Mouse (Mus musculus) brain, embryonic 14.5 days (tissue): ENCODE data around the gene Litaf. TPM values are rescaled to one million over a fixed set of nuclear protein-coding genes. Genes with fewer than 3 reads are reported as not detected.
A peak's percentile ranks its signal among the peaks of the same experiment; 100 is the strongest.

Source experiments
- DNase-seq: peaks from one replicate; pipeline ENCODE4 v3.0.0-alpha.2; 2011; ENCODE audit warnings: low read depth
- CTCF ChIP-seq: fragments of 200-500 bp; IDR thresholded peaks from 2 replicates; pipeline ENCODE4 v1.5.1; 2012; ENCODE audit warnings: inconsistent platforms, mild to moderate bottlenecking, moderate library complexity, borderline replicate concordance; ENCODE audit not compliant: insufficient read depth, insufficient read length; ENCODE audit errors: extremely low read depth
- POLR2A ChIP-seq: fragments of 200-500 bp; IDR thresholded peaks from 2 replicates; pipeline ENCODE4 v1.6.1; 2012; ENCODE audit warnings: mild to moderate bottlenecking, inconsistent platforms, borderline replicate concordance; ENCODE audit not compliant: poor library complexity, insufficient read depth, insufficient read length, severe bottlenecking; ENCODE audit errors: extremely low read depth
- polyA plus RNA-seq: library from polyadenylated mRNA; depleted of rRNA; stranded (reverse); fragments of >200 nt; gene quantifications from 2 replicates; pipeline ENCODE4 v1.2.3, GENCODE M21; 2012

The Litaf gene
- polyA plus RNA-seq, 1 experiment, result 39.0 TPM

DNA sequence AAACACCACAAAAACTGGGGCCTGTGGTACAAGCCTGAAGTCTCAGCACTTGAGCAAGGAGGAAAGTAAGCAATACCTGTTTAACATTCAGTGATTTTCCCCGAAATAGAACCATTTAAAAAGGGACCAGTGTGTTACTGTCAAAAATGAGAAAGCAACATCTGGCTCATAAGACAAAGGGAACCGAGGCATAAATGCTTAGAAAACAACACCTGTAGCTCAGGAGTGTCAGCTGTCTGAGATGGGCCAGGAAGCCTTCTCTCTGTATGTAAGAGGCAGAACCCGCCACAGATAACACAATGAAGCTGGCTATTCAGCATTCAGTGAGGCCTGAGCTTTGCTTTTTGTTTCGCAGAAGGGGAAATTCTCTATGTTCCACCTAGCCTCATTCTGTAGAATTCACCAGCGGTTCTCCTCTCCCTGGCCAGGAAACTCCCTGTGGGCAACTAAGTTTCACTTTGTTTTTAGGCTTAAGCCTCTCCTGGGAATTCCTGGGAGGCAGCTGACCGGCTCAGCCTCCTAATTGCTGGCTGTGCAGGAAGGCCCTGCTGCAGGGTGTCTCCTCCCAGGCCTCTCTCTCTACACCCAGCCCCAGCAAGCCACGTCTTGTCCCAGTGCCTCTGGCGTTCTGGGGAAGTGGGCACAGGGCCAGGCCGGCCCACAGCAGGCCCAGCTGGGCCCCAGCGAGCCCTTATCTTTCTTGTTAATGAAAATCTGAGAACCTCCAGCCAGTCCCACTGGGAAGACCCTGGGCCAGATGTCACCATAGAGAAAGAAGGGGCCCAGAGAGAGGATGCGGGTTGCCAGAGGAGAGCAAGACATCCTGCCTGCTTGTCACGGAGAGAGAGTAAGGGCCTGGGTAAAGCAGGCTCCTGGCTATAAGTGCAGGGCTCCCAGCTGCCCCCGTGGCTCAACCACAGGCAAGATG lies 2.9 kb downstream of the Litaf start:
- peak; percentile 84 for DNase-seq
- TF ChIP-seq CTCF (no peak), POLR2A (no peak)

- no peak for TF ChIP-seq CTCF
- TF ChIP-seq POLR2A, result no peak
- DNase-seq, result no peak
These were observed 5.3 kb downstream of the Litaf start, which contains the start of gene Snn for GRCm38 (mm10) chr16:11060645-11061044. Gene Snn, plus strand, starts transcription at chr16:11060945.

DNA sequence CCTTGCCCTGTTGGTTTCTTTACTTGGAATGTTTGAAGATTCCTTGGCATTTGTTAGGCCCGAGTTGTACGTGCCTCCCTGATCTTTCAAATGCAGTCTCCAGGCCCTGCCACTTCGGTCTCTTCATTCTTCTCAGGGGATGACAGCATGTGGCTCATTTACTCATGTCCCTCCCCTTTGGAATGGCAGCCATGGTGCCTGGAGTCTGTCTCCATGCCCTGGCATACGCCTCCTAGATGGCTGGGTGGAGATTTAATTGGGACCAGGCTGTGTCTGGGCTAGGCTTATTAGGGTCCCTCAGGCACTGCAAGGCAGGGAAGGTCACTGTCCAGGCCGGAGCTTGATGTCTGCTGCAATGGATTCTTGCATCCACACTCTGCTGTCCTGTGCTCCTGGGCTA lies 10.0 kb downstream of the Litaf start:
- DNase-seq, result no peak
- TF ChIP-seq CTCF (no peak), POLR2A (no peak)

GRCm38 (mm10) chr16:11054871-11055270 lies 11.1 kb downstream of the Litaf start:
- DNase-seq, result no peak
- TF ChIP-seq POLR2A, result no peak
- no peak for TF ChIP-seq CTCF

GRCm38 (mm10) chr16:11054409-11054808 lies 11.5 kb downstream of the Litaf start:
- TF ChIP-seq CTCF (no peak), POLR2A (no peak)
- no peak for DNase-seq

DNA sequence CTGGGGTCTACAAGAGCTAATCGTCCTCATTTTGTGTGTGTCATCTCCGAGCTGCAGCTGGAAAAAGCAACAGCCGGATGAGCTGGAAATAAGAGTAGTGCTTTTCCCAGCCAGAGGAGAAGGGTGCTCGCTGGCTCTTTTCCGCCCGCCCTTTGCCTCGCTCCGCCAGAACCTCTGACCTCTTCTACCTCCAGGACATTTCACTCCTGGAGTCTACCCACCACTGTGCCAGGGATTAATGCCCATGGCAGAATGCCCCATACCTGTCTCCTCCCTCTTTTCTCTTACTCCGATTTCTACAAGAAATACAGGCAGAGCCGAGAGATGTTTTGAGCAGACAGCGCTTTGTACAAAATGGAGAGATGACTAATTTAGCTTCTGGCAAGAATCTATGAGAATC lies 14.8 kb downstream of the Litaf start:
- no peak for DNase-seq
- TF ChIP-seq CTCF (no peak), POLR2A (no peak)

DNA sequence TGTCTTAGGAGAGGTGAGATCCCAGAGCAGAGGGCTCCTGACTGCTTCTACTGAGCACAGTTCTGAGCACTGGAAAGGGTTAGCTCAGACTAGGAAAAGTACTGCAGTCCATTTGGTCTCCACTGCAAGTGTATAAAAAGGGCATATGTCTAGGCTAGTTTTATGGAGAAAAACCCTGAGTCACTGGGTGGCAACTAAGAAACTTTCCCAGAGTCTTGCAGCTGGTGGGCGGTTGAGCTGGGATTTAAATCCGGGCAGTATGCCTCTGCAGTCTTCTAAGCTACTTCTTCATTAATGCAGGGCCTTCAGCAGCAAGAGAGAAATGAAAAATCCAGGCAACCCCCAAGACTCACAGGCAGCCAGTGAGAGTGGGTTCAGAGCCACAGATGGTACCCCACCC lies 15.7 kb downstream of the Litaf start:
- no peak for TF ChIP-seq CTCF
- no peak for TF ChIP-seq POLR2A
- DNase-seq, result no peak

- no peak for DNase-seq
- no peak for TF ChIP-seq CTCF
- no peak for TF ChIP-seq POLR2A
These were observed 18.8 kb downstream of the Litaf start for GRCm38 (mm10) chr16:11047130-11047529.

- DNase-seq, result no peak
- TF ChIP-seq CTCF (no peak), POLR2A (no peak)
These were observed 19.5 kb downstream of the Litaf start for GRCm38 (mm10) chr16:11046437-11046836.

- no peak for DNase-seq
- TF ChIP-seq CTCF (no peak), POLR2A (no peak)
These were observed 22.7 kb downstream of the Litaf start for GRCm38 (mm10) chr16:11043239-11043638.

- TF ChIP-seq POLR2A, result no peak
- TF ChIP-seq CTCF, result no peak
- no peak for DNase-seq
These were observed 25.4 kb downstream of the Litaf start for GRCm38 (mm10) chr16:11040603-11041002.

- TF ChIP-seq POLR2A (no peak), CTCF (peak; percentile 90)
- peak; percentile 78 for DNase-seq
These were observed 30.0 kb downstream of the Litaf start for GRCm38 (mm10) chr16:11035790-11036431.

DNA sequence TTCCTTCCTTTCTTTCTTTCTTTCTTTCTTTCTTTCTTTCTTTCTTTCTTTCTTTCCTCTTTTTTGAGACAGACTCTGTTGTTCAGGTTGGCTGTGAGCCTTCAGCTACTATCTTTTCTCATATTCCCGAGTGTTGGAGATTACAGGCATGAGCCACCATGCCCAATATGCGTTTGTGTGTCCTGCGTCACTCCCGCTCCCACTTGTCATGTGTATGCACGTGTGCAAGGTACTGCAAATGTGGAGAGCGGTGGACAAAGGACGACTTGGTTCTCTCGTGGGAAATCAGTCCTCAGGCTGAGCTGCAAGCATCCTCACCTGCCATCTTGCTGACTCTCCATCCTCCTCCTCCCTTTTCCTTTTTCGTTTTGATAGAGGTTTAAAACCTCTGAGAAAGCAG lies 30.7 kb downstream of the Litaf start:
- TF ChIP-seq CTCF, result no peak
- TF ChIP-seq POLR2A, result no peak
- no peak for DNase-seq
